Mouse (Mus musculus) CH12.LX (cell line): ENCODE measurements around the gene Cr2.
"Not testable (repeated sequence)": the region's sequence is repeated elsewhere in the genome, so short reads cannot be mapped to it uniquely, and the experiment has no call there.

Source experiments
- BHLHE40 ChIP-seq: IDR thresholded peaks from 2 replicates; pipeline ENCODE4 v1.6.1; 2011; ENCODE audit warnings: mild to moderate bottlenecking, low read depth, low read length, improper control_type of control experiment
- CTCF ChIP-seq, 2 experiments: IDR thresholded peaks in 1 of 2; conservative IDR thresholded peaks in 1 of 2; 2 replicates each; pipeline ENCODE4 v1.5.1; 2011 to 2012; ENCODE audit warnings: low read depth in 2 of 2, low read length in 2 of 2, improper control_type of control experiment in 1 of 2, inconsistent platforms in 1 of 2, mild to moderate bottlenecking in 1 of 2, moderate library complexity in 1 of 2
- E2F4 ChIP-seq: IDR thresholded peaks from 2 replicates; pipeline ENCODE4 v1.6.1; 2011; ENCODE audit warnings: low read depth, low read length, improper control_type of control experiment; ENCODE audit not compliant: insufficient replicate concordance
- ELF1 ChIP-seq: IDR thresholded peaks from 2 replicates; pipeline ENCODE4 v1.6.1; 2014; ENCODE audit warnings: low read depth, mild to moderate bottlenecking, inconsistent platforms, low read length, improper control_type of control experiment
- EP300 ChIP-seq: IDR thresholded peaks from 2 replicates; pipeline ENCODE4 v1.6.1; 2011; ENCODE audit warnings: low read length, improper control_type of control experiment
- JUND ChIP-seq: conservative IDR thresholded peaks from 2 replicates; pipeline ENCODE4 v1.6.1; 2011; ENCODE audit warnings: low read depth, low read length, improper control_type of control experiment
- MAFK ChIP-seq: IDR thresholded peaks from 2 replicates; pipeline ENCODE4 v1.6.1; 2011; ENCODE audit warnings: low read length, improper control_type of control experiment; ENCODE audit not compliant: insufficient replicate concordance
- MAX ChIP-seq: IDR thresholded peaks from 2 replicates; pipeline ENCODE4 v1.6.1; 2011; ENCODE audit warnings: low read length, improper control_type of control experiment
- MYC ChIP-seq: IDR thresholded peaks from 2 replicates; pipeline ENCODE4 v1.6.1; 2011; ENCODE audit warnings: low read depth, mild to moderate bottlenecking, improper control_type of control experiment, low read length
- NELFE ChIP-seq: IDR thresholded peaks from 2 replicates; pipeline ENCODE4 v1.6.1; 2011; ENCODE audit warnings: low read depth, low read length, improper control_type of control experiment
- POLR2A ChIP-seq: IDR thresholded peaks from 2 replicates; pipeline ENCODE4 v1.6.1; 2011; ENCODE audit warnings: low read depth, mild to moderate bottlenecking, improper control_type of control experiment, low read length
- TBP ChIP-seq: conservative IDR thresholded peaks from 2 replicates; pipeline ENCODE4 v1.6.1; 2011; ENCODE audit warnings: low read depth, low read length, improper control_type of control experiment
- TCF12 ChIP-seq: IDR thresholded peaks from 2 replicates; pipeline ENCODE4 v1.6.1; 2014; ENCODE audit warnings: low read depth, mild to moderate bottlenecking, inconsistent platforms, low read length, improper control_type of control experiment
- UBTF ChIP-seq: IDR thresholded peaks from 2 replicates; pipeline ENCODE4 v1.6.1; 2012; ENCODE audit warnings: low read depth, mild to moderate bottlenecking, inconsistent platforms, low read length, improper control_type of control experiment, moderate library complexity

DNA sequence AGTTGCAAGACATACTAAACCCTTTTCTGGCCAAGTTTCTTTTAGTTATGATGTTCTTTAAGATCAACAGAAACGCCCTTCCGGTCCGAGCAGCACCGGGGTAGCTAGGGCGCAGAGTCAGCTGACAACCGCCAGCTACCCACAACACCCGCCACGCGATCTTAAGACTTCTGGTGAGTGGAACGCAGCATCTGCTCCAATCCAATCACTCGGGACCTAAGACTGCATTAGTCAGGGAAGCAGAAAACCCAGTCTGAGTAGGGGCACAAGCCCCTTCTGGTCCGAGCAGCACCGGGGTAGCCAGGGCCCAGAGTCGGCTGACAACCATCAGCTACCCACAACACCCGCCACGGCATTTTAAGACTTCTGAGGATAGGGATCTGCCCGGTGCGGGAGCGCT is 36.3 kb upstream of the Cr2 start:
- not testable (repeated sequence) for TF ChIP-seq POLR2A; TBP; BHLHE40; E2F4; MAFK; EP300; CTCF (conservative IDR thresholded peaks at IDR 0.05 in 1 of 2, IDR thresholded peaks at IDR 0.05 in 1 of 2; ENCODE audit: low read depth in 2 of 2, low read length in 2 of 2); UBTF; MAX; JUND; MYC; NELFE; TCF12; ELF1
